Mouse (Mus musculus): ENCODE data around the gene Ust.
A peak's percentile ranks its signal among the peaks of the same experiment; 100 is the strongest.

Gene Ust

GRCm38 (mm10) chr10:8216946-8217345 lies 301.7 kb downstream of the Ust start:
- no peak for DNase-seq (ENCODE audit: low spot score)

GRCm38 (mm10) chr10:8215181-8215580 lies 303.4 kb downstream of the Ust start:
- DNase-seq (ENCODE audit: low spot score) = no peak

DNA sequence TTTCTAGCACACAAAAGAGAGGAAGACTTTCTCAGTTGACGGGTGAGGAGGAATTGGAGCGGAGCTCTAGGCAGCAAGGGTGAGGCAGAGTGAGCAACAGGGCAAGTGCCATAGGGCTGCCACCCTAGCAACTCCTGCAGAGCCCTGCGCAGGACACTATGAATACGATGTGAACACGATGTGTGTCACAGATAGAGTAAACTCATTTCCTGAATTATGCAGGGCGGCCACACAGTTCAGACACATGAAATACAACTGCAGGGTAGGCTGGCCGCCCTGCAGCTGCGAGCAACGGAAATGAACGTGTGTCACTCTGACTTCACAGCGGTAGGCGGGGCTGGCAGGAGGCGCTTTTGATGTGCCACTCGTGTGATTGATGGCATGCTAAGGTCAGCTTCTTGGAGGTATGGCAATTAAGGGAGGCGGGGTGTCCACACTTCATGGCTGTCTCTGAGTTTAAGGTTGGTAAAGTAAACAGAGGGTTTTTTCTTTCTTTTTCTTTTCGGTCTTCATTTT lies 304.7 kb downstream of the Ust start:
- DNase-seq (ENCODE audit: low spot score) = no peak

- DNase-seq (ENCODE audit: low spot score) = no peak
Observed at GRCm38 (mm10) chr10:8213266-8213905, 305.2 kb downstream of the Ust start.

DNA sequence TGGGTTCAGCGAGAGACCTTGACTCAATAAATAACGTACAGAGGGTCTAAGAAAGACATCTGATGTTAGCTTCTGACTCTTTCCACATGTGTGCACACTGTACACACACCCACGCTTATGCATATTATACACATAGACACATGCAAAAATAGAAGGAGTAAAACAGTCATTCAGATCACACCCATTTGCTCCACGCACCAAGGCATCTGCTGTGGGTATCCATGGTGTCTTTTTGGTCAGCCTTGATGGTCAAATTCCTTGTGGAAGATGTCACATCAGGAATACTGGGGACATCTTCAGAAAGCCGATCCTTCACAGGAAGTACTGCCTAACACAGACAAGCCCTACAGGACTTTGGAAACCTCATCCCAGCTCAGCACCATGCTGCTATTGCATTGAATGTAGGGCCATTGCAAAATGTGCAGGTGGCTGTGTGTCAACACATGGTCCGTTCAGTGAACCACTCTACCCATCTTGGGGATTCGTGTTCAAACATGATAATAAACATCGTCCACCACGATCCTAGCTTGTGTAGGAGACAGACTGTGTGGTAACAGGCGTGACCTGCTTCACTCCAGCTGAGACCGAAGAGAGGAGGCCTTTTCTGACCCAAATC lies 305.9 kb downstream of the Ust start:
- no peak for DNase-seq (ENCODE audit: low spot score)

DNA sequence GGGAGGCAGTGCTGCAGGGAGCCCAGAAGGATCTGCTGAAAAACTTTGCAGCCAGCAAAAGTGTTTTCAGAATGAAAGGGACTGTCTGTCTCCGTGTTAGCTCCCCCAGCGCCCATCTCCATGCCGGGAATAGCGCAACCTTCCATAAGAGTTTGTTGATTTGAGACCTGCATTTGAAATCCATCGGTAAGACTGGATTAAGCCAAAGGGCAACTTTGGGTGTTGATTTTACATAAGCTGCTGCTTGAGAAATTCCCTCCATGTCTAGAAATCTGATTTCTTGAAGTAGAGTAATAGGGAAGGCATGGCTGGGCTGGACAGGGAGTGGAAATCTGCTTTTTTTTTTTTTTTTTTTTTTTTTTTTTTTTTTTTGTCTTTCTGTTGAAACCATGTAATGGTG lies 306.9 kb downstream of the Ust start:
- no peak for DNase-seq (ENCODE audit: low spot score)

GRCm38 (mm10) chr10:8210366-8210765 lies 308.3 kb downstream of the Ust start:
- DNase-seq (ENCODE audit: low spot score) = no peak

GRCm38 (mm10) chr10:8207358-8207757 lies 311.3 kb downstream of the Ust start:
- DNase-seq (ENCODE audit: low spot score) = no peak

GRCm38 (mm10) chr10:8203681-8204080 lies 314.9 kb downstream of the Ust start:
- no peak for DNase-seq (ENCODE audit: low spot score)

GRCm38 (mm10) chr10:8199816-8200215 lies 318.8 kb downstream of the Ust start:
- DNase-seq (ENCODE audit: low spot score) = no peak

DNA sequence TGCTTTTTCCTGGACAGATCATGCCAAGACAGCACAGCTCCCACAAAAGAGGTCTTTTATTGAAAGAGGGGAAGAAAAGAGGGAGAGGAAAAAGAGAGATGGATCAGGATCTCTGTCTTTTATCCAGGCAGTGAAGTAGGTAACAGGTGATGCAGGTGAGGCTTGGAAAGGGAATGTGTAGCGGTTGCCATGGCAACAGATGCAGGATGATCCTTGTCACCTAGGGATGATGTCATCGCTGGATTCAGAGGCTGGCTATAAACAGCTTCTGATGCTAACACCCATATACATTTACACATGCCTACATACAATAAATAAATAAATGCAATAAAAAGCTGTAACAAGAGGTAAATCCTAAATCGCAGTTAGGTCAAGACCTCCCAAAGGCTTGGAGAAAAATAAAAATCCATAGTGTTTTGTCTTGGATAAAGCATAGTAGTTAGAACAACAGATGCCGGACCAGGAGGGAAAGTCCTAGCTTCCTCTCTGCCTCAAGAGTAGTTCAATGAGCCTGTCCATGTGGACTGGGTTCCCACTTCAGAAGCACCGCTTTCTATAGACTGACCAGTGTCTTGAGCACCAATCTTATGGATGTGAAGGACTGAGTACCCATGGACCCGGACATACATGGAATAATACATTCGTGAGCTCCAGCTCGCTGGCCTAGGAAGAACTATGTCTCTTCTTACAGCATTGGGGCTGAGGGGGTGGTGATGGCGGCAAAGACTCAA lies 319.4 kb downstream of the Ust start:
- DNase-seq (ENCODE audit: low spot score) = no peak

GRCm38 (mm10) chr10:8197661-8198060 lies 321.0 kb downstream of the Ust start:
- no peak for DNase-seq (ENCODE audit: low spot score)

- DNase-seq (ENCODE audit: low spot score) = peak; percentile 80
Observed at GRCm38 (mm10) chr10:8196300-8196699, 322.3 kb downstream of the Ust start.

GRCm38 (mm10) chr10:8195730-8196129 lies 322.9 kb downstream of the Ust start:
- DNase-seq (ENCODE audit: low spot score) = no peak

DNA sequence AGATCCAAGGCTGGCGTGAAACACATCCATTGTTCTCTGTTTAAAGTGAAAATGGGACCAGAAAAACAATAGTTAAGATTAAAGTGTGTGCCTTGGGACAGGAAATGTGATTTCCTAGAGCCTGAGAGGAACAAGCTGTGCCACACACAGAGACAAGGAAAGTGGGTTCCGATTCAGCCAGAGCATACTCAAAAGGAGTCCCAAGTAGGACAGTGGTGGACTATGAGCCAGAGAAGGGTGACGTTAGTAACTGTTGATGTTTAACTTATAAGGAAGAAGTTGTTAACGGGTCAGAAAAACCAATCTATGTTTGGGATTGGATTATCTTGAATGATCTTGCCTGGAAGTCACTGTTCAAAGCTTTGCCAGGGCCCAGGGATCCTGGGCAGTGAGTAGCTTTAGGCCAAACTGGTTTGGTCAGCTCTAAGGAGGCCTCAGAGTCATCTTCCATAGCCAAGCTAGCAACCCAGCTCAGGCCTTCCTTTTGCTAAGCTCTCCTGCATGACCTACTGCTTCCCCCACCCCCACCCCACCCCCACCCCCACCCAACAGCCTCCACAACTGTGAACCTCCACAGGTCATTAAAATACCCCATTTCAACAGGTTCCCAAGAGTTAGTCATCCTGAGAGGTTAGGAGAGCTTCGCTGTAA lies 329.2 kb downstream of the Ust start:
- no peak for DNase-seq (ENCODE audit: low spot score)

DNA sequence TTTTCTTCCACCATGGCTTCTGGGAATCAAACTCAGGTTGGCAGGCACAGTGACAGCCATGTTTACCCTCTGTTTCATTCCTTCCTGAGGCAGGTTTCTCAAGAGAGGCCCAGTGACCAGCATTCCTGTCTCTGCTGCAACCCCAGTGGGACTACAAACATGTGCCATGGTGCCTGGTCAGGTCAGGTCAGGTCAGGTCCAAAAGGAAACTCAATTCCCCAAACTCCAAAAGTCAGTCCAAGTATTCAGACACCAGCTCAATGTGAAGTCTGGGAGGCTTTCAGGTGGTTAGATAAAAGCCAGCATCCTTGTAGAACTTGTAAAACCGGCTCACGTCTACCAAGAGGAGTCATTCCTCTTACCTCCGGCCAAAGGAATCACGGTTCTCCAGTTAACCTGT lies 333.0 kb downstream of the Ust start:
- DNase-seq (ENCODE audit: low spot score) = no peak

- no peak for DNase-seq (ENCODE audit: low spot score)
Observed at GRCm38 (mm10) chr10:8184711-8185110, 333.9 kb downstream of the Ust start.

DNA sequence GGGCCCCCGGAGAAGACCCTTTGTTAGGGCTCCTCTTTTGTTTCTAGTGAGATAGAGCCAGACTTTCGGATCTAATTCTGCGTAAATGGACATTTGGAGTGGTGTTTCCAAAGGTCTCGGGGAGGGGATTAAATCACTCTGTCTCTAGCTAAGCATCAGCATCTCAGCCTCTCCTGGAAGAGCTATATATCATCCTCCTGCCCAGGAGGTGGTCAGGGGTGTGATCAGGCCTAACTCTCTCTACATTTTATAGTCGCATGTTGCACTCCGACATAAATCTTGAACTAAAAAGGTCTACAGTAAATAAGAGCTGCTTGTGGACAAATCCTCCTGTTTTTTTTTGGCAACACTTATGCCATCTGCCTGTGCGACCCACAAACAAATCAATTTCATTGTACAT lies 335.5 kb downstream of the Ust start:
- DNase-seq (ENCODE audit: low spot score) = no peak

DNA sequence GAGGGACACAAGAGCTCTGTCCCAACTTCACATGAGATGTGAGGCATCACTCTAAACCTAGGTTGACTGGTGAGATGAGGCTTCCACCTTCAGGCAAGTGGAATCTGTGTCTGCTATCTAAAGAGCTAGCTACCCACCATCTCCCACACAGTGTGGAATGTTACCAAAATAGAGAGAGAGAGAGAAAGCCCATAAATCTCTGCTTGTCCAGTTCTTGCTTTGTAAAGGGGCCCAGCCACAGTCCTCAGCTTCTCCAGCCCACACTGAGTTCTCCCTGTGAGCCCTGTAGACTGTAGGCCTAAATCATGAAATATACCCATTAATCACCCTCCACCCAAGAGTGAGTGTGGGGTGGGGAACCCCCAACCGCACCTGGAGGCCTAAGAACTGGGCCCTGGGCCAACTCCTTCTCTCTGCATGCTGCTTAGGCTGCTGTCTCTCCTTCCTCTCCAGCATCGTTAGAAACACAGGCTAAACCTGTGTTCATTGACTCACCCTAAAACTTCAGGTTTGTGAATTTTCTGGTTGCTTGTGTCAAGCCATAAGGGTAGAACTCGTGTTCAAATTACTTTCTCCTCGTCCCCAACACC lies 336.9 kb downstream of the Ust start:
- DNase-seq (ENCODE audit: low spot score) = no peak

GRCm38 (mm10) chr10:8177618-8178017 lies 341.0 kb downstream of the Ust start:
- no peak for DNase-seq (ENCODE audit: low spot score)

DNA sequence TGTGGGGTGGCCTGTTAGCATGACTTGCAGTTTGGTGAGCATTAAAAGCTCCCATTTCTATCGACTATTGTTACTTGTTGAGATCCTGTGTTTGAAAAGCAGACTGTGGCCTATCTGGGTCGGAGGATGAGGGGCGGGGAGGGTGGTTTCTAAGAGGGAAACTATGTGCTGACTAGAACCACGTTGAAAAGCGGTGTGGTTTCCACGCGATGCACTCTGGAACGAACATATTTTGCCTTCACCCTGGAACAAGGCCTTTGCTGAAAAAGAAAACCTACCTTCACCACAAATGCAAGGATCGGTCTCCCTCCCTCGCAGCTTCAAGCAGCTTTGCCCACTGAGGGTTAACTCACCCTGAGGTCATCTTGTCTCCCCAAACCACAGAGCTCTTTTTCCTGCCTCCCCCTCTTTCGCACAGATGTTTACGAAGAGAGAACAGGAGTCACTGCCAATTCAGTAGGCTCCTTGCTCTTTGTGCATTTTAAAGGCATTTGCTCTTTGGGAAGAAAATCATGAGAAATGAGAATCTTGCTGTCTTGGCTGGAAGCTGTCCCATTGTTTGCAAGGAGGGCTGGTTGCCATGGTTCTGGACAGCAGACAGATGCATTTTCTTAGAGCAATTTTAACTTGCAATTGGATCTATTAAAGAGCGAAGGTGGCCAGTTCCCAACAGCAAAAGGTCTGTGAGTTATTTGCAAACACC lies 342.1 kb downstream of the Ust start:
- DNase-seq (ENCODE audit: low spot score) = peak; percentile 32

- DNase-seq (ENCODE audit: low spot score) = no peak
Observed at GRCm38 (mm10) chr10:8176008-8176350, 342.6 kb downstream of the Ust start.

Data from layer of hippocampus, adult 9-10 months (tissue).